Mouse (Mus musculus) neural tube, embryonic 15.5 days (tissue): ENCODE results near the gene Gstp2. TPM values are rescaled to one million over a fixed set of nuclear protein-coding genes. Genes with fewer than 3 reads are reported as not detected.

Experiments
- ATAC-seq: fragments of 200-750 bp; cut with Nextera tagmentation; 2 replicates; pipeline ENCODE4 v1.8.0; 2017; ENCODE audit warnings: mild to moderate bottlenecking, moderate TSS enrichment, moderate library complexity; ENCODE audit not compliant: low FRiP score
- H3K27ac ChIP-seq: fragments of 300-500 bp; sonication (generic); replicated peaks from 2 replicates; pipeline ENCODE4 v1.5.1; 2015; ENCODE audit warnings: mild to moderate bottlenecking, inconsistent platforms
- H3K27me3 ChIP-seq: fragments of 300-500 bp; sonication (generic); replicated peaks from 2 replicates; pipeline ENCODE4 v1.6.1; 2015; ENCODE audit warnings: inconsistent platforms
- H3K36me3 ChIP-seq: fragments of 300-500 bp; sonication (generic); 2 replicates; pipeline ENCODE4 v1.6.1; 2015; ENCODE audit warnings: inconsistent platforms
- H3K4me1 ChIP-seq: fragments of 300-500 bp; sonication (generic); 2 replicates; pipeline ENCODE4 v1.6.1; 2015; ENCODE audit warnings: inconsistent platforms
- H3K4me2 ChIP-seq: fragments of 300-500 bp; sonication (generic); 2 replicates; pipeline ENCODE4 v1.6.1; 2015; ENCODE audit warnings: inconsistent platforms, mild to moderate bottlenecking, moderate library complexity
- H3K4me3 ChIP-seq: fragments of 300-500 bp; sonication (generic); replicated peaks from 2 replicates; pipeline ENCODE4 v1.5.1; 2015; ENCODE audit warnings: mild to moderate bottlenecking, inconsistent platforms
- H3K9ac ChIP-seq: fragments of 300-500 bp; sonication (generic); replicated peaks from 2 replicates; pipeline ENCODE4 v1.6.1; 2015; ENCODE audit warnings: mild to moderate bottlenecking, inconsistent platforms
- H3K9me3 ChIP-seq: fragments of 300-500 bp; sonication (generic); replicated peaks from 2 replicates; pipeline ENCODE4 v1.6.1; 2016; ENCODE audit warnings: inconsistent platforms
- WGBS: fragments of 180-500 bp; shearing (Covaris S2); methylation state at CpG from one replicate; pipeline ENCODE4 v1.1.7; 2015; ENCODE audit warnings: mixed read lengths; 5-methylcytosine and 5-hydroxymethylcytosine counted together
- polyA plus RNA-seq: library from polyadenylated mRNA; unstranded; fragments of >200 nt; fragmentation: Nextera tagmentation; extraction: Ambion mirVana; gene quantifications from 2 replicates; pipeline ENCODE4 v1.2.1, GENCODE M21; 2015

Gene Gstp2
- polyA plus RNA-seq, 1 experiment from 2014 or later: 7.6 TPM

- no peaks in the 10 kb centered on the region for H3K27me3 ChIP-seq
- no peaks in the 10 kb centered on the region for H3K9me3 ChIP-seq
- H3K36me3 ChIP-seq: no peaks in the 10 kb centered on the region
- no peak within 1 kb of the TSS for H3K27ac ChIP-seq
- H3K4me3 ChIP-seq: no peak within 1 kb of the TSS
- ATAC-seq: no peak
- H3K4me1 ChIP-seq: no peaks in the 10 kb centered on the region
- WGBS: 62% methylated on average over 5 of the region's 5 CpGs
- no peak within 1 kb of the TSS for H3K4me2 ChIP-seq
- H3K9ac ChIP-seq: no peak within 1 kb of the TSS
These were observed 53.4 kb downstream of the Gstp2 start, which contains the start of gene Tbx10 for GRCm38 (mm10) chr19:3992416-3992815. Gene Tbx10, plus strand, starts transcription at chr19:3992752.

GRCm38 (mm10) chr19:3991966-3992365, 53.9 kb downstream of the Gstp2 start:
- Histone ChIP-seq H3K4me3 (no peak overlapping the region), H3K4me2 (no peak overlapping the region), H3K36me3 (no peaks in the 10 kb centered on the region), H3K27ac (no peak overlapping the region), H3K4me1 (peaks cover under 1% of the 10 kb centered on the region; the same call in 1 of the 2 replicates), H3K9me3 (no peaks in the 10 kb centered on the region), H3K27me3 (no peaks in the 10 kb centered on the region), H3K9ac (no peak overlapping the region)
- 89% methylated on average over 3 of the region's 3 CpGs for WGBS
- ATAC-seq: no peak

DNA sequence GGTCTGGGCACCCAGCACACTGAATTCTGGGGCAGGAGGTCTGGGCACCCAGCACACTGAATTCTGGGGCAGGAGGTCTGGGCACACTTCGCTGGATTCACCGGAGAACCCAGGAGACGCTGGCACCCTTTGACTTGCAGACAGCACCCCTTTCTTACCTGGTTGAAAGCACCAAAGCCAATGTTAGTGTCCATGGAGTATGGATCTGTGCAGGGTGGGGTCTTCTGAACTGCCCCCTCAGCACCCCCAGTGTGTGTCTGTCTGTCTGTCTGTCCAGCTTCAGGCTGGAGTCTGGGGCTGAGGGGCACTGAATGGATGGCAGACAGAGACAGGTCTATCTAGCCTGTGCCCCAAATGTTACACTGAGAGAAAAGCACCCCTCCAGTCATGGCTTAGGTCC, 54.3 kb downstream of the Gstp2 start:
- WGBS: 96% methylated on average over 3 of the region's 3 CpGs
- Histone ChIP-seq H3K36me3 (no peaks in the 10 kb centered on the region), H3K27me3 (no peaks in the 10 kb centered on the region), H3K4me1 (peaks cover 5% of the 10 kb centered on the region), H3K9me3 (no peaks in the 10 kb centered on the region), H3K4me2 (no peak overlapping the region), H3K27ac (no peak overlapping the region), H3K4me3 (no peak overlapping the region), H3K9ac (no peak overlapping the region)
- ATAC-seq: no peak

GRCm38 (mm10) chr19:3990804-3991203, 55.0 kb downstream of the Gstp2 start:
- no peak overlapping the region for H3K27ac ChIP-seq
- H3K9me3 ChIP-seq: no peaks in the 10 kb centered on the region
- H3K9ac ChIP-seq: no peak overlapping the region
- no peaks in the 10 kb centered on the region for H3K36me3 ChIP-seq
- no peaks in the 10 kb centered on the region for H3K27me3 ChIP-seq
- H3K4me2 ChIP-seq: no peak overlapping the region
- ATAC-seq: no peak
- peaks cover 11% of the 10 kb centered on the region for H3K4me1 ChIP-seq
- 38% methylated on average over 6 of the region's 6 CpGs for WGBS
- no peak overlapping the region for H3K4me3 ChIP-seq

Other genes with a start within 250 kb of the Gstp2 start
- 59.9 and 68.7 TPM in 2 replicates for gene Chka, start 194.2 kb downstream of the Gstp2 start, polyA plus RNA-seq
- gene Tcirg1, start 138.9 kb downstream of the Gstp2 start, polyA plus RNA-seq: 20.3 and 29.0 TPM in 2 replicates
- 308 and 330 TPM in 2 replicates for gene Ndufs8, start 133.2 kb downstream of the Gstp2 start, polyA plus RNA-seq
- gene Aldh3b1, start 116.2 kb downstream of the Gstp2 start, polyA plus RNA-seq: 2.5 and 3.8 TPM in 2 replicates
- gene Unc93b1, start 110.8 kb downstream of the Gstp2 start, polyA plus RNA-seq: 15.0 and 20.6 TPM in 2 replicates
- not detected in 2 replicates for gene Aldh3b3, start 87.4 kb downstream of the Gstp2 start, polyA plus RNA-seq
- gene Aldh3b2, start 73.7 kb downstream of the Gstp2 start, polyA plus RNA-seq: 0.20 and 1.6 TPM in 2 replicates
- gene Acy3, start 59.5 kb downstream of the Gstp2 start, polyA plus RNA-seq: 2.8 and 4.6 TPM in 2 replicates
- 0.08 TPM in 1 of 2 replicates, not detected in the other for gene Tbx10, start 53.3 kb downstream of the Gstp2 start, polyA plus RNA-seq
- 26.1 and 26.8 TPM in 2 replicates for gene Nudt8, start 45.4 kb downstream of the Gstp2 start, polyA plus RNA-seq
- 4.5 and 5.7 TPM in 2 replicates for gene Gm49405, start 45.4 kb downstream of the Gstp2 start, polyA plus RNA-seq
- gene Doc2g, start 42.7 kb downstream of the Gstp2 start, polyA plus RNA-seq: 6.0 and 6.7 TPM in 2 replicates
- gene Ndufv1, start 33.2 kb downstream of the Gstp2 start, polyA plus RNA-seq: 262 and 279 TPM in 2 replicates
- gene Gstp1, start 8.0 kb downstream of the Gstp2 start, polyA plus RNA-seq: 552 and 568 TPM in 2 replicates
- gene Gstp3, start 13.5 kb upstream of the Gstp2 start, polyA plus RNA-seq: 1.1 TPM in 1 of 2 replicates, not detected in the other
- not detected in 2 replicates for gene Cabp2, start 35.6 kb upstream of the Gstp2 start, polyA plus RNA-seq
- gene Cdk2ap2, start 51.2 kb upstream of the Gstp2 start, polyA plus RNA-seq: 88.7 and 99.0 TPM in 2 replicates
- gene Pitpnm1, start 54.0 kb upstream of the Gstp2 start, polyA plus RNA-seq: 72.1 and 80.9 TPM in 2 replicates
- 105 and 111 TPM in 2 replicates for gene Aip, start 79.8 kb upstream of the Gstp2 start, polyA plus RNA-seq
- not detected in 2 replicates for gene Gpr152, start 93.8 kb upstream of the Gstp2 start, polyA plus RNA-seq
- gene Cabp4, start 98.0 kb upstream of the Gstp2 start, polyA plus RNA-seq: 0.20 and 0.28 TPM in 2 replicates
- 102 and 141 TPM in 2 replicates for gene Coro1b, start 102.6 kb upstream of the Gstp2 start, polyA plus RNA-seq
- 1.0 and 52.3 TPM in 2 replicates for gene Ptprcap, start 107.6 kb upstream of the Gstp2 start, polyA plus RNA-seq
- 54.4 and 56.3 TPM in 2 replicates for gene Rps6kb2, start 117.3 kb upstream of the Gstp2 start, polyA plus RNA-seq
- gene Carns1, start 129.5 kb upstream of the Gstp2 start, polyA plus RNA-seq: 5.9 and 6.4 TPM in 2 replicates
- gene Tbc1d10c, start 145.3 kb upstream of the Gstp2 start, polyA plus RNA-seq: 0.74 and 20.7 TPM in 2 replicates
- gene Ppp1ca, start 146.0 kb upstream of the Gstp2 start, polyA plus RNA-seq: 589 and 681 TPM in 2 replicates
- gene Rad9a, start 155.6 kb upstream of the Gstp2 start, polyA plus RNA-seq: 24.3 and 27.2 TPM in 2 replicates
- 0.78 and 2.2 TPM in 2 replicates for gene Clcf1, start 168.2 kb upstream of the Gstp2 start, polyA plus RNA-seq
- not detected in 2 replicates for gene AC109138.7, start 168.3 kb upstream of the Gstp2 start, polyA plus RNA-seq
- gene Pold4, start 185.9 kb upstream of the Gstp2 start, polyA plus RNA-seq: 24.7 and 28.0 TPM in 2 replicates
- gene Ssh3, start 223.2 kb upstream of the Gstp2 start, polyA plus RNA-seq: 19.8 TPM in 2 replicates
- 63.0 and 75.4 TPM in 2 replicates for gene Ankrd13d, start 237.1 kb upstream of the Gstp2 start, polyA plus RNA-seq